Mouse (Mus musculus) C2C12 (cell line): Measurements from ENCODE around the gene Jagn1. TPM values are rescaled to one million over a fixed set of nuclear protein-coding genes. Genes with fewer than 3 reads are reported as not detected.

ENCODE experiments used
- H3K27me3 ChIP-seq: one replicate; pipeline ENCODE4 v1.6.1; 2011; ENCODE audit not compliant: control insufficient read depth, insufficient read depth, insufficient read length
- H3K36me3 ChIP-seq: one replicate; pipeline ENCODE4 v1.6.1; 2011; ENCODE audit not compliant: control insufficient read depth, insufficient read depth
- H3K4me3 ChIP-seq: one replicate; pipeline ENCODE4 v1.5.1; 2011; ENCODE audit warnings: mild to moderate bottlenecking, control low read depth; ENCODE audit not compliant: poor library complexity, insufficient read depth, severe bottlenecking
- H3K79me2 ChIP-seq: one replicate; pipeline ENCODE4 v1.6.1; 2011; ENCODE audit not compliant: control insufficient read depth, insufficient read depth
- H3K79me3 ChIP-seq: one replicate; pipeline ENCODE4 v1.6.1; 2011; ENCODE audit warnings: low read depth, control low read depth
- H3ac ChIP-seq: one replicate; pipeline ENCODE3; 2011; ENCODE audit warnings: low read depth; ENCODE audit not compliant: control insufficient read depth, insufficient read length
- CEBPB ChIP-seq: IDR thresholded peaks from one replicate; pipeline ENCODE4 v1.6.1; 2011; ENCODE audit warnings: low read depth, mild to moderate bottlenecking, control low read depth, moderate library complexity
- CTCF ChIP-seq: IDR thresholded peaks from one replicate; pipeline ENCODE4 v1.5.1; 2011; ENCODE audit not compliant: control insufficient read depth, insufficient read depth, insufficient read length
- FOSL1 ChIP-seq: IDR thresholded peaks from one replicate; pipeline ENCODE4 v1.8.0; 2011; ENCODE audit warnings: mild to moderate bottlenecking, low read length; ENCODE audit not compliant: poor library complexity, insufficient read depth, severe bottlenecking
- MAX ChIP-seq: IDR thresholded peaks from one replicate; pipeline ENCODE4 v1.6.1; 2011; ENCODE audit warnings: mild to moderate bottlenecking, control low read depth
- MYOD1 ChIP-seq: IDR thresholded peaks from one replicate; pipeline ENCODE4 v1.6.1; 2011; ENCODE audit warnings: low read depth; ENCODE audit not compliant: control insufficient read depth, insufficient read length
- MYOG ChIP-seq: IDR thresholded peaks from one replicate; pipeline ENCODE4 v1.6.1; 2011; ENCODE audit not compliant: control insufficient read depth, insufficient read length; ENCODE audit errors: extremely low read depth
- USF1 ChIP-seq: IDR thresholded peaks from one replicate; pipeline ENCODE4 v1.6.1; 2011; ENCODE audit warnings: low read depth, mild to moderate bottlenecking, control low read depth, moderate library complexity
- polyA plus RNA-seq: library from polyadenylated mRNA; unstranded; fragments of >200 nt; fragmentation: generic; extraction: Trizol; gene quantifications from one replicate; pipeline ENCODE4 v1.2.1, GENCODE M21; 2012; ENCODE audit warnings: missing spikeins

The Jagn1 gene
- polyA plus RNA-seq, 1 experiment = 76.4 TPM

DNA sequence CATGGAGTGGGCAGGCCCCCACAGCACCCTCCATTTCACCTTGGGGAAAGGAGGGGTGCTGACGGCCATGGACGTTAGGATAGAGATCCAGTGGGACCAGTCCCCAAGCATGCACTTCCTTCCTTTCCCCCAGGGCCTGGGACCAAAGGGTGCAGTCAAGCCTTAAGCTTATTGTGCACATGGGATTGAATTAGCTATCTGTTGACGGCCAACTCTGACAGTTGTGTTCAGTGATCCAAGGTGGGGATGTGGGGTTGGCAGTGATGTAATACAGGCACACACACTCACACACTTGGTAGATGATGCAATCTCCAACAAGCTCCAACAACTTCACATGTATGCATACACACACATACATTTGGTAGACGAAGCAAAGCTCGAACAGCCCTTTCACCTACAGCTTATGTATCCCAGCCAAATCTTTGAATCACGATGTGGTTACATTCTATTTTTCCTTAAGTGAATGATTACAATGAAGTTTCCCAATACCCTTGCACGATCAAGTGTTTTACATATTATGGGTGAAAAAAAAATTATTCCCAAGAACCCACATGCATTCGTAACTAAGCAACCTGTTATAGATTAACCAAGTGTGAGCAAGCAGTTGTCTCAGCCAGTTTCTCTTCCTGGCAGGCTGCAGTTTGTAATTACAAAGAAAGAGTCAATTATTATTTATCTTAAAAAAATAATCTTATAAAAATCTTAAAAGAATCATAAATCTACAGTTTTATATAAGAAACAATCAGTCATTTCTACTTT lies 2.0 kb downstream of the Jagn1 start:
- H3K4me3 ChIP-seq = no peak overlapping the region
- peaks cover 18% of the 10 kb centered on the region for H3K79me3 ChIP-seq
- no peaks in the 10 kb centered on the region for H3K27me3 ChIP-seq
- TF ChIP-seq MAX (no peak), MYOG (no peak), USF1 (no peak), MYOD1 (no peak)
- peaks cover 42% of the 10 kb centered on the region for H3K79me2 ChIP-seq
- no peak overlapping the region for H3ac ChIP-seq
- H3K36me3 ChIP-seq = peaks cover 34% of the 10 kb centered on the region

DNA sequence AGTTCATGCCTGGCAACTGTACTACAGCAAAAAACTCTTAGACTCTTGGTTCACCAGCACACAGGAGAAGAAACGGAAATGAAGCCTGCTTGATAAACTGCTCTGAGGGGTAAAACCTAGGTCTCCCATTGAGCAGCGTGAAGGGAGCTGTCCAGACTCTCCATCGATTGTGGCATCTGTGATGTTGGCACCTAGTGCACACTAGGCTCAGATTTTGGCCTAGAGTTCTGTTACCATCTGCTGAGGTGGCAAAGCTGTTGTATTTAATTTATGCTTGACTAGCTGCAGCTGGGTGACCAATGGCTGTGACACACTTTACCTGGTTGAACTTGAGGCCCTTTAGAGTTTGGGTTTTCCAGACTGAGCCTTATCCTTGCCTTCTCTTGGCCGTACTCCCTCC lies 5.3 kb downstream of the Jagn1 start:
- Histone ChIP-seq H3K79me3 (peaks cover 18% of the 10 kb centered on the region), H3K36me3 (peaks cover 34% of the 10 kb centered on the region), H3K79me2 (peaks cover 39% of the 10 kb centered on the region), H3K27me3 (no peaks in the 10 kb centered on the region), H3ac (no peak overlapping the region), H3K4me3 (no peak overlapping the region)
- TF ChIP-seq MYOG (no peak), CTCF (no peak), FOSL1 (no peak)

DNA sequence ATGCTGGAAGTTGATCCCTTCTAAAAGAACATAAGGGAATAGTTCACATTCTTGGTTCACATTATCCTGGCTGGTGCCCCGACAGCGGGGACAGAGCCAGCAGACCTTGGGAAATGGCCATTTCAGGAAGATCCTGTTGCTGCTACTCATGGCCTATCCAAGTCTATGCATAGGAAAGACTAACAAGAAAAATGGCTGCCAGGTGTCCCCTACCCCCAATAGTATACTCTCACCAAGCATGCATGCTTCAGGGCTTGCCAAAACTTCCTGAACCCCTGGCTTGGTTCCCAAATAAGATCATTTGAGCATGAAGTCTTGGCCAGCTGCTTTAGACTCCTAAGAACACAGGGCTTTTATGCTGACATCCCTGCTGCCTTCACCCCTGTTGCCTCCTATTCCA lies 9.5 kb downstream of the Jagn1 start:
- H3K79me2 ChIP-seq = no peaks in the 10 kb centered on the region
- H3ac ChIP-seq = no peak overlapping the region
- peaks cover 18% of the 10 kb centered on the region for H3K36me3 ChIP-seq
- H3K27me3 ChIP-seq = peaks cover 3% of the 10 kb centered on the region
- no peaks in the 10 kb centered on the region for H3K79me3 ChIP-seq
- no peak for TF ChIP-seq MYOD1
- TF ChIP-seq CTCF = no peak
- TF ChIP-seq USF1 = no peak
- TF ChIP-seq CEBPB = no peak
- no peak for TF ChIP-seq MAX
- TF ChIP-seq MYOG = no peak
- TF ChIP-seq FOSL1 = no peak
- no peak overlapping the region for H3K4me3 ChIP-seq

DNA sequence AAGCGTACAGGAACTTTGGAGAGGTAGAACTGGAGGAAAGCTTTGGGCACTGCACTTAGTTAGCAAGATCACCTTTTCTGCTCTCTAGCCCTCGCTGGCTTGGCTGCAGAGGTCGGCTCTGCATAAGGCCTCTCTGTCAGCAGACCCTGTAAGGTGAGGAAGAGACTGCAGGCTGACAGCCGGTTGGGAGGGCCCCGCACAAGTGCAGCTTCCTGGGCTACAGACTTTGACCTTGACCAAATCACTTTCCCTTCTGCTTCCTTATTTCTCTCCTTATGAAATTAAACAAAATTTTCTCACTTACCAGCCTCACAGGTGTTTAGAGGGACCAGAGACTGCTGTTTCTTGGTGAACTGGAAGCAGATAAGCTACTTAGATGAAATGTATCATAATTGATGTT lies 12.6 kb downstream of the Jagn1 start:
- Histone ChIP-seq H3ac (no peak overlapping the region), H3K36me3 (no peaks in the 10 kb centered on the region), H3K79me2 (no peaks in the 10 kb centered on the region), H3K27me3 (peaks cover 34% of the 10 kb centered on the region), H3K4me3 (no peak overlapping the region), H3K79me3 (no peaks in the 10 kb centered on the region)
- TF ChIP-seq MYOD1 (no peak), FOSL1 (no peak), CEBPB (no peak), MYOG (no peak), MAX (no peak), CTCF (no peak), USF1 (no peak)

DNA sequence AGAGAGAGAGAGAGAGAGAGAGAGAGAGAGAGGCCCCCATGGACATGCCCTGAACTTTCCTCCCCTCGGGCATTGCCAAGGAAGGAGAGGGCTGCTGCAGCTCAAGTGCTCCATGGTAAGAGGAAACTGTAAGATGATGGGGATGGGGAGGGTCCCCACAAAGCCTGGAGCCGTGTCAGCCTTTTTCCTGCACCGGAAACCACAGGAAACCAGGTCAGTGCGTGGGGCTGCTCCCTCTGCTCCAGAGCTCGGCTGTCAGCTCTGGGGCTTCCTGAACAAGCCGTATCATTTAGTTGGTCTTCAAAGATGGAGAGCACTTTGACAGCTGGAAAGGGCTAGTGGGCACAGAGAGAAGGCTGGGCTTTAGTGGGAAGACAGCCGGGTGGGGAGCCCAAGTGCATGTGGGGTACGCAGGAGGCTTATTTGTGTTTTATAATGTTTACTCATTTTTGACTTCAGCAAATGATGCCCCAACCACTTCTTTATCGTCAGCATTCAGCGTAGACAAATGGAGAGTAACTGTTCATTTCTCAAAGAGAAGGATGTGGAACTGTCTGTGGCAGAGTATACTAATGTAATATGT lies 15.7 kb downstream of the Jagn1 start, which contains the start of gene Il17re:
TSS of gene Il17re (plus strand) at position 533 of the 583 bp plus-strand sequence.
- Histone ChIP-seq H3K79me2 (no peaks in the 10 kb centered on the region), H3ac (no peak within 1 kb of the TSS), H3K36me3 (no peaks in the 10 kb centered on the region), H3K79me3 (no peaks in the 10 kb centered on the region), H3K4me3 (no peak within 1 kb of the TSS), H3K27me3 (peaks cover 41% of the 10 kb centered on the region)
- TF ChIP-seq CTCF (no peak), MYOG (no peak), FOSL1 (no peak)

DNA sequence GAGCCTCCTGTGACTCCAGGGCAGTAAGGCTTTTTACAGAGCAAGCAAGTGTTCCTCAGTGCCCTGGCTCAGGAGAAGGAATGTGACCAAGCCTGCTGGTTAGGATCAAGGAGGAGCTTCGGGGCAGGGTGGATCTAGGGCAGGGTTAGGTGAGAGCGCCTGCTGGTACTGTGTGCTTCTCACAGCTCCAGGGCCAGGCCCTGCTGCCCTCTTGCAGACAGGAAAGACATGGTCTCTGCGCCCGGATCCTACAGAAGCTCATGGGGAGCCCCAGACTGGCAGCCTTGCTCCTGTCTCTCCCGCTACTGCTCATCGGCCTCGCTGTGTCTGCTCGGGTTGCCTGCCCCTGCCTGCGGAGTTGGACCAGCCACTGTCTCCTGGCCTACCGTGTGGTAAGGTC lies 16.3 kb downstream of the Jagn1 start:
- Histone ChIP-seq H3K36me3 (no peaks in the 10 kb centered on the region), H3K79me3 (no peaks in the 10 kb centered on the region), H3K4me3 (no peak overlapping the region), H3ac (no peak overlapping the region), H3K27me3 (peaks cover 44% of the 10 kb centered on the region), H3K79me2 (no peaks in the 10 kb centered on the region)
- no peak for TF ChIP-seq CEBPB
- TF ChIP-seq CTCF = no peak
